8 mouse cellular contexts compared by ENCODE assay signal in genomic region chr17:30498376-30498719, GRCm38 (mm10).
DNase-seq lines count a peak whose midpoint lies in the region; ATAC-seq lines count a peak whose summit lies in the region.

No protein-coding gene starts in this region.

- no peak overlapping the region for H3K4me2 ChIP-seq in midbrain, embryonic 15.5 days

- no peaks in the 10 kb centered on the region for H3K9me3 ChIP-seq in midbrain, embryonic 15.5 days

- no peak overlapping the region for H3K4me3 ChIP-seq in midbrain, embryonic 15.5 days

- 0 out of 2 replicates have a peak overlapping the region, but pooled peaks have one; percentile 17 for H3K27ac ChIP-seq in midbrain, embryonic 15.5 days

- no peak; the same call in 1 of the 2 replicates for ATAC-seq in midbrain, embryonic 15.5 days (replicated peaks)

- no peaks in the 10 kb centered on the region for H3K27me3 ChIP-seq in midbrain, embryonic 15.5 days (replicated peaks)

- H3K36me3 ChIP-seq in midbrain, embryonic 15.5 days (replicated peaks): no peaks in the 10 kb centered on the region

- DNase-seq in layer of hippocampus, postnatal 10 days (ENCODE audit: low spot score in 2 of 2): peak; percentile 59 to 61
- no peak for DNase-seq in layer of hippocampus, postnatal 36 days
- peak; percentile 64 for DNase-seq in adrenal gland, postnatal 25 days
- peak; percentile 54 for DNase-seq in gastrocnemius, postnatal 10 days
- peak; percentile 68 for DNase-seq in kidney, adult 8-10 months
- DNase-seq in urinary bladder, adult 2 months (ENCODE audit: low spot score): no peak
- DNase-seq in spleen, postnatal 4 days (ENCODE audit: low spot score in 2 of 2): no peak

- 37% methylated on average over 6 of the region's 6 CpGs for WGBS in midbrain, embryonic 15.5 days

- no peak overlapping the region for H3K9ac ChIP-seq in midbrain, embryonic 15.5 days

- peaks cover 17% of the 10 kb centered on the region for H3K4me1 ChIP-seq in midbrain, embryonic 15.5 days

Comparison
In these comparisons a context has a peak if more than half of its experiments do, and no peak if none do; other contexts are left out.
1. DNase-seq: peak in layer of hippocampus, postnatal 10 days (2 of 2), adrenal gland, postnatal 25 days (single experiment), gastrocnemius, postnatal 10 days (single experiment) and kidney, adult 8-10 months (2 of 2); none in layer of hippocampus, postnatal 36 days (0 of 2), urinary bladder, adult 2 months (single experiment) and spleen, postnatal 4 days (0 of 2).